ENCODE assay signal across 16 mouse cellular contexts in the genomic region with DNA sequence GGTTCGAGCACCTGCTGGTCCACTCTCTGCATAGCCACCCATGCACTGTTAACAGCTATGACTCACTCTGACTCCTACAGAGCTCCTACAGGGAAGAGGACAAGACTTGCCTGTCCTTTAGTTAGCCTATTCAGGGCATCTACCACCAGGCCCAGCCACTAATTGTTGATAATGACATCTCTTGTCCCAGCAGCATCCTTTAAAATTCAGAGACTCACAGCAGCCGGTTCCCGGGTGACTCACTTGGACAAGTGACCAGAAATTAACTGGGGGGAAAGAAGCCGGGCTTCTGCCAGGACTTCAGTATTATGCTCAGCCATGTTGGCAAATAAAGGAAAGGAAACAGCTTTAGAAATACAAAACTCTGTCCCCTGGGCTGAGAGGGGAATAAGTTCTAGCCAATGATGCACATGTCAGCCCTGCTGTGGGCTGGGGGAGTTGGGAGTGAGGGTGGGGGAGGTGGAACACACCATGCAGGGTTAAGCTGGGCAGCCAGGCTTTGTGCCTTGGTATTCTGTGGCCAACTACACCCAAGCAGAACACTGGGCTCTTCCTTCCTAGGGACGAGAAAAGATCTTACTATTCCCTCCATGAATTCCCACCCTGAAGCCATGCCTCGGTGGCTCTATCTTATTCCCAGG.
A peak's percentile ranks its signal among the peaks of the same experiment; 100 is the strongest.
DNase-seq lines count a peak whose midpoint lies in the region; ATAC-seq and TF ChIP-seq lines count a peak whose summit lies in the region.
"Had no signal": no experiment of that assay in that cellular context is flagged by ENCODE, and none has a peak within 500 bp of the region (broad histone marks: within the 10 kb centered on the region; RNA-seq: fewer than 3 reads in every experiment).

No protein-coding gene starts in this region.

- TF ChIP-seq CTCF in layer of hippocampus, adult 2 months (conservative IDR thresholded peaks at IDR 0.05), result no peak
- no peak for TF ChIP-seq CTCF in Patski (IDR thresholded peaks at IDR 0.05)

- no peaks in the 10 kb centered on the region for H3K36me3 ChIP-seq in hindbrain, embryonic 16.5 days (ENCODE audit: control insufficient read depth, insufficient read depth, low read length)
- H3K36me3 ChIP-seq in intestine, embryonic 15.5 days, result no peaks in the 10 kb centered on the region
- H3K36me3 ChIP-seq: embryonic facial prominence, embryonic 12.5 days; forebrain, embryonic 12.5 days; G1E; neural tube, embryonic 12.5 days had no signal

- POLR2A ChIA-PET in Patski (lab: Charles Lee), result interaction anchor here (1.4 kb wide), 1 partner anchor 233 kb away, joined by 7 read pairs; a partner anchor contains a TSS

- H3K9me3 ChIP-seq in hindbrain, embryonic 16.5 days (ENCODE audit: control insufficient read depth, low read length), result no peaks in the 10 kb centered on the region
- H3K9me3 ChIP-seq in intestine, embryonic 15.5 days, result no peaks in the 10 kb centered on the region
- H3K9me3 ChIP-seq: embryonic facial prominence, embryonic 12.5 days; forebrain, embryonic 12.5 days; limb, embryonic 13.5 days; neural tube, embryonic 12.5 days had no signal

- 57% methylated on average over 6 of the region's 6 CpGs for WGBS in hindbrain, embryonic 16.5 days
- 91% methylated on average over 6 of the region's 6 CpGs for WGBS in intestine, embryonic 15.5 days

- peaks cover 9% of the 10 kb centered on the region for H3K4me1 ChIP-seq in hindbrain, embryonic 16.5 days (ENCODE audit: control insufficient read depth, insufficient read depth, low read depth, low read length)
- no peaks in the 10 kb centered on the region for H3K4me1 ChIP-seq in intestine, embryonic 15.5 days (replicated peaks)
- H3K4me1 ChIP-seq: embryonic facial prominence, embryonic 12.5 days had no signal

- in situ Hi-C loops in Patski (cut with MboI; ENCODE audit: low pct_unique_long_range_greater_than_20kb), result loop anchor here (25.0 kb wide), 1 partner anchor 227 kb away; a partner anchor contains a TSS

- peak overlapping the region; percentile 15; the same call in 1 of the 2 replicates for H3K27ac ChIP-seq in layer of hippocampus, adult 2 months
- H3K27ac ChIP-seq in hindbrain, embryonic 16.5 days (ENCODE audit: low read depth, low read length), result peak overlapping the region; percentile 30
- no peak overlapping the region for H3K27ac ChIP-seq in intestine, embryonic 15.5 days
- H3K27ac ChIP-seq: embryonic facial prominence, embryonic 12.5 days; forebrain, embryonic 12.5 days; limb, embryonic 13.5 days; neural tube, embryonic 12.5 days had no signal

- H3K27me3 ChIP-seq in Patski, result no peaks in the 10 kb centered on the region
- H3K27me3 ChIP-seq in hindbrain, embryonic 16.5 days (replicated peaks; ENCODE audit: control insufficient read depth, insufficient read depth, low read length), result no peaks in the 10 kb centered on the region
- no peaks in the 10 kb centered on the region for H3K27me3 ChIP-seq in intestine, embryonic 15.5 days (replicated peaks)
- H3K27me3 ChIP-seq: embryonic facial prominence, embryonic 12.5 days; forebrain, embryonic 12.5 days; limb, embryonic 13.5 days; neural tube, embryonic 12.5 days had no signal

- CTCF ChIA-PET in Patski (lab: Charles Lee), result interaction anchor here (0.6 to 4.4 kb wide), 16 partner anchors 9 to 277 kb away, joined by 3 to 19 read pairs (median 4); a partner anchor contains a TSS

- no peak overlapping the region for H3K9ac ChIP-seq in hindbrain, embryonic 16.5 days (ENCODE audit: low read depth, low read length)
- no peak overlapping the region for H3K9ac ChIP-seq in intestine, embryonic 15.5 days
- H3K9ac ChIP-seq: embryonic facial prominence, embryonic 12.5 days; forebrain, embryonic 12.5 days; limb, embryonic 13.5 days; neural tube, embryonic 12.5 days had no signal

- no peak overlapping the region for H3K4me3 ChIP-seq in layer of hippocampus, adult 2 months
- H3K4me3 ChIP-seq in hindbrain, embryonic 16.5 days (ENCODE audit: low read length), result no peak overlapping the region
- no peak overlapping the region for H3K4me3 ChIP-seq in intestine, embryonic 15.5 days (replicated peaks)
- H3K4me3 ChIP-seq: embryonic facial prominence, embryonic 12.5 days; forebrain, embryonic 12.5 days; limb, embryonic 13.5 days; neural tube, embryonic 12.5 days had no signal

- H3K4me2 ChIP-seq in hindbrain, embryonic 16.5 days (ENCODE audit: low read length), result no peak overlapping the region
- no peak overlapping the region for H3K4me2 ChIP-seq in intestine, embryonic 15.5 days (replicated peaks)
- H3K4me2 ChIP-seq: embryonic facial prominence, embryonic 12.5 days; forebrain, embryonic 12.5 days; limb, embryonic 13.5 days; midbrain, embryonic 11.5 days; neural tube, embryonic 12.5 days had no signal

- peak; percentile 46 for ATAC-seq in frontal cortex, adult (ENCODE audit: low TSS enrichment)
- peak; percentile 94 for ATAC-seq in Patski
- peak; percentile 72 for ATAC-seq in hindbrain, embryonic 16.5 days
- no peak for ATAC-seq in intestine, embryonic 15.5 days
- ATAC-seq in CD4-positive, CD25-positive, alpha-beta regulatory T cell, adult 4 months, result no peak
- ATAC-seq: activated CD4-positive, CD25-positive, alpha-beta regulatory T cell, adult 4 months; inflammation-experienced regulatory T-cells, adult 6 months had no signal

- no peak for DNase-seq in frontal cortex, adult 2 months (ENCODE audit: extremely low spot score in 1 of 2, low spot score in 1 of 2)
- no peak for DNase-seq in layer of hippocampus, adult 2 months (ENCODE audit: low spot score in 2 of 2)
- DNase-seq in layer of hippocampus, postnatal 36 days, result no peak
- DNase-seq in Patski (ENCODE audit: low read depth, low spot score), result no peak

Comparison
In these comparisons a context has a peak if more than half of its experiments do, and no peak if none do; other contexts are left out.
1. ATAC-seq: peak in frontal cortex, adult (single experiment), Patski (single experiment) and hindbrain, embryonic 16.5 days (single experiment); none in intestine, embryonic 15.5 days (single experiment) and CD4-positive, CD25-positive, alpha-beta regulatory T cell, adult 4 months (single experiment).